ENCODE assay signal across 10 mouse cellular contexts in the genomic region with DNA sequence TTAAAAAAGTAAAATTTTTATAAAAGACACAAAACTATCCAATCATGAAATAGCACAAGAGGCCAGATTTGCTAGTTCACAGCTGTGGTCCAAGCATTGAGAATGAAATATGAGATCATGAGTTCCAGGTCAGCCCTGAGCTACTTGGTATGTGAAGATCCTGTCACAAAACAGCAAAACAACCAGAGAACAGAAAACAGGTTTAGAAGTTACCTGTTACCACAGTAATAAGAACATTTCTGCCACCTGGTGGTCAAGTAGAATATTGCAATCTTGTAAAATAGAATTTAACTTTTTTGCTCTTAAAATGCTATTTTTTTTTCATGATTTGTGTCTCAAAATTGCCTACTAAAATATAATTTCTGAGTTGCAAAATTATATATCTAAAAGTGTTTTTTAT.
DNase-seq lines count a peak whose midpoint lies in the region; ATAC-seq and TF ChIP-seq lines count a peak whose summit lies in the region.
"Had no signal": no experiment of that assay in that cellular context is flagged by ENCODE, and none has a peak within 500 bp of the region (broad histone marks: within the 10 kb centered on the region; RNA-seq: fewer than 3 reads in every experiment).

No protein-coding gene starts in this region.

- peak; percentile 61 for TF ChIP-seq CTCF in Patski (IDR thresholded peaks at IDR 0.05)
- peak; percentile 70 for TF ChIP-seq CTCF in forebrain, postnatal 0 days (IDR thresholded peaks at IDR 0.05; ENCODE audit: low read depth)

- CTCF ChIA-PET in Patski (lab: Charles Lee), result interaction anchor here (1.2 kb wide), 2 partner anchors 12 to 28 kb away, joined by 3 to 4 read pairs; no protein-coding TSS in a partner anchor

- H3K27me3 ChIP-seq in hindbrain, embryonic 11.5 days (ENCODE audit: control insufficient read depth, insufficient read depth, low read length), result no peaks in the 10 kb centered on the region
- H3K27me3 ChIP-seq in hindbrain, embryonic 13.5 days, result no peaks in the 10 kb centered on the region
- no peaks in the 10 kb centered on the region for H3K27me3 ChIP-seq in Patski
- H3K27me3 ChIP-seq in forebrain, postnatal 0 days (ENCODE audit: insufficient read depth, low read length), result no peaks in the 10 kb centered on the region
- H3K27me3 ChIP-seq: limb, embryonic 12.5 days had no signal

- H3K4me3 ChIP-seq in hindbrain, embryonic 11.5 days (ENCODE audit: low read depth, low read length), result no peak overlapping the region
- H3K4me3 ChIP-seq in hindbrain, embryonic 13.5 days, result no peak overlapping the region
- H3K4me3 ChIP-seq in forebrain, postnatal 0 days (ENCODE audit: low read depth, low read length), result no peak overlapping the region
- H3K4me3 ChIP-seq: limb, embryonic 12.5 days had no signal

- H3K9ac ChIP-seq in hindbrain, embryonic 11.5 days (ENCODE audit: low read depth, low read length), result no peak overlapping the region
- no peak overlapping the region for H3K9ac ChIP-seq in hindbrain, embryonic 13.5 days
- H3K9ac ChIP-seq in forebrain, postnatal 0 days, result no peak overlapping the region
- H3K9ac ChIP-seq: limb, embryonic 12.5 days had no signal

- no peak overlapping the region for H3K4me2 ChIP-seq in hindbrain, embryonic 11.5 days (replicated peaks; ENCODE audit: low read depth, low read length)
- H3K4me2 ChIP-seq in hindbrain, embryonic 13.5 days, result no peak overlapping the region
- no peak overlapping the region for H3K4me2 ChIP-seq in forebrain, postnatal 0 days (ENCODE audit: low read depth)
- H3K4me2 ChIP-seq: limb, embryonic 12.5 days had no signal

- no peaks in the 10 kb centered on the region for H3K9me3 ChIP-seq in hindbrain, embryonic 11.5 days (ENCODE audit: control insufficient read depth, low read length)
- no peaks in the 10 kb centered on the region for H3K9me3 ChIP-seq in hindbrain, embryonic 13.5 days
- no peaks in the 10 kb centered on the region for H3K9me3 ChIP-seq in forebrain, postnatal 0 days (ENCODE audit: low read length)
- H3K9me3 ChIP-seq: limb, embryonic 12.5 days had no signal

- peak; percentile 60 for DNase-seq in hindbrain, embryonic 11.5 days (ENCODE audit: low spot score)
- DNase-seq in 3T3-L1 (ENCODE audit: low read depth, low spot score) (peak; percentile 66), Patski (ENCODE audit: low read depth, low spot score) (no peak)
- peak; percentile 71 for DNase-seq in forebrain, postnatal 0 days
- DNase-seq in testis, postnatal 10 days (ENCODE audit: low spot score), result no peak
- DNase-seq in right cerebral cortex, postnatal 25 days, result no peak
- no peak for DNase-seq in yolk sac, embryonic 10.5 days (ENCODE audit: low spot score)

- H3K36me3 ChIP-seq in hindbrain, embryonic 11.5 days (ENCODE audit: control insufficient read depth, insufficient read depth, low read length), result no peaks in the 10 kb centered on the region
- no peaks in the 10 kb centered on the region for H3K36me3 ChIP-seq in hindbrain, embryonic 13.5 days
- no peaks in the 10 kb centered on the region for H3K36me3 ChIP-seq in forebrain, postnatal 0 days (ENCODE audit: insufficient read depth)
- H3K36me3 ChIP-seq: limb, embryonic 12.5 days had no signal

- no peak overlapping the region for H3K27ac ChIP-seq in hindbrain, embryonic 11.5 days (ENCODE audit: low read depth, low read length)
- H3K27ac ChIP-seq in hindbrain, embryonic 13.5 days, result no peak overlapping the region
- H3K27ac ChIP-seq in forebrain, postnatal 0 days (ENCODE audit: low read depth, low read length), result no peak overlapping the region
- H3K27ac ChIP-seq: limb, embryonic 12.5 days had no signal

- no peaks in the 10 kb centered on the region for H3K4me1 ChIP-seq in hindbrain, embryonic 11.5 days (replicated peaks; ENCODE audit: control insufficient read depth, insufficient read depth, low read length)
- H3K4me1 ChIP-seq in hindbrain, embryonic 13.5 days (replicated peaks), result no peaks in the 10 kb centered on the region
- no peaks in the 10 kb centered on the region for H3K4me1 ChIP-seq in forebrain, postnatal 0 days (ENCODE audit: insufficient read depth)

- POLR2A ChIA-PET in Patski (lab: Charles Lee), result no interaction called here

- ATAC-seq in hindbrain, embryonic 11.5 days (ENCODE audit: low FRiP score), result peak; percentile 67; the same call in 1 of the 2 replicates
- ATAC-seq in hindbrain, embryonic 13.5 days (ENCODE audit: low FRiP score), result no peak
- ATAC-seq in Patski, result no peak
- no peak for ATAC-seq in forebrain, postnatal 0 days
- ATAC-seq: activated CD4-positive, CD25-positive, alpha-beta regulatory T cell, adult 4 months had no signal

- in situ Hi-C loops in Patski (cut with MboI; ENCODE audit: low pct_unique_long_range_greater_than_20kb), result no loop called here

Comparison
In these comparisons a context has a peak if more than half of its experiments do, and no peak if none do; other contexts are left out.
1. DNase-seq: peak in hindbrain, embryonic 11.5 days (single experiment), 3T3-L1 (single experiment) and forebrain, postnatal 0 days (single experiment); none in Patski (single experiment), testis, postnatal 10 days (single experiment), right cerebral cortex, postnatal 25 days (single experiment) and yolk sac, embryonic 10.5 days (single experiment).